Mouse (Mus musculus) forebrain, embryonic 13.5 days (tissue): Measurements from ENCODE around the gene A1bg. TPM values are rescaled to one million over a fixed set of nuclear protein-coding genes. Genes with fewer than 3 reads are reported as not detected.

ENCODE experiments used
- ATAC-seq: fragments of 200-750 bp; cut with Nextera tagmentation; 2 replicates; pipeline ENCODE4 v1.8.0; 2017
- H3K27ac ChIP-seq: fragments of 300-500 bp; sonication (generic); 2 replicates; pipeline ENCODE4 v1.5.1; 2015; ENCODE audit warnings: inconsistent platforms, mild to moderate bottlenecking, moderate library complexity
- H3K27me3 ChIP-seq: fragments of 300-500 bp; sonication (generic); 2 replicates; pipeline ENCODE4 v1.6.1; 2015; ENCODE audit warnings: mild to moderate bottlenecking, inconsistent platforms
- H3K36me3 ChIP-seq: fragments of 300-500 bp; sonication (generic); 2 replicates; pipeline ENCODE4 v1.6.1; 2015; ENCODE audit warnings: mild to moderate bottlenecking, inconsistent platforms; ENCODE audit not compliant: poor library complexity, severe bottlenecking
- H3K4me1 ChIP-seq: fragments of 300-500 bp; sonication (generic); 2 replicates; pipeline ENCODE4 v1.6.1; 2015; ENCODE audit warnings: inconsistent platforms
- H3K4me2 ChIP-seq: fragments of 300-500 bp; sonication (generic); 2 replicates; pipeline ENCODE4 v1.6.1; 2015; ENCODE audit warnings: inconsistent platforms, mild to moderate bottlenecking, moderate library complexity
- H3K4me3 ChIP-seq: fragments of 300-500 bp; sonication (generic); 2 replicates; pipeline ENCODE4 v1.5.1; 2015; ENCODE audit warnings: mild to moderate bottlenecking, inconsistent platforms
- H3K9ac ChIP-seq: fragments of 300-500 bp; sonication (generic); 2 replicates; pipeline ENCODE4 v1.6.1; 2015; ENCODE audit warnings: mild to moderate bottlenecking, inconsistent platforms
- H3K9me3 ChIP-seq: fragments of 300-500 bp; sonication (generic); replicated peaks from 2 replicates; pipeline ENCODE4 v1.6.1; 2016; ENCODE audit warnings: inconsistent platforms
- WGBS: fragments of 180-500 bp; shearing (Covaris S2); methylation state at CpG from one replicate; pipeline ENCODE4 v1.1.7; 2015; 5-methylcytosine and 5-hydroxymethylcytosine counted together
- polyA plus RNA-seq: library from polyadenylated mRNA; unstranded; fragments of >200 nt; fragmentation: Nextera tagmentation; extraction: Ambion mirVana; gene quantifications from 2 replicates; pipeline ENCODE4 v1.2.1, GENCODE M21; 2015

The A1bg gene
- not detected in 2 replicates for polyA plus RNA-seq

- Histone ChIP-seq H3K4me2 (no peak within 1 kb of the TSS), H3K27ac (no peak within 1 kb of the TSS), H3K36me3 (no peaks in the 10 kb centered on the region), H3K9me3 (no peaks in the 10 kb centered on the region), H3K27me3 (no peaks in the 10 kb centered on the region), H3K9ac (no peak within 1 kb of the TSS), H3K4me1 (no peaks in the 10 kb centered on the region), H3K4me3 (no peak within 1 kb of the TSS)
- ATAC-seq = no peak
These were observed at the start of gene A1bg for GRCm38 (mm10) chr15:60922912-60923311. Gene A1bg, minus strand, starts transcription at chr15:60923012.

GRCm38 (mm10) chr15:60968549-60968861, 45.7 kb upstream of the A1bg start:
- no peak for ATAC-seq
- Histone ChIP-seq H3K4me2 (no peak overlapping the region), H3K4me3 (no peak overlapping the region), H3K27me3 (no peaks in the 10 kb centered on the region), H3K4me1 (peaks cover 15% of the 10 kb centered on the region), H3K36me3 (no peaks in the 10 kb centered on the region), H3K9ac (no peak overlapping the region), H3K27ac (peak overlapping the region; percentile 55), H3K9me3 (no peaks in the 10 kb centered on the region)
- 13% methylated on average over 1 of the region's 1 CpGs for WGBS

GRCm38 (mm10) chr15:60967841-60968548, 45.2 kb upstream of the A1bg start:
- Histone ChIP-seq H3K36me3 (no peaks in the 10 kb centered on the region), H3K4me2 (peak overlapping the region; percentile 2; the same call in 1 of the 2 replicates), H3K27ac (peak overlapping the region; percentile 55), H3K9ac (no peak overlapping the region), H3K4me1 (peaks cover 15% of the 10 kb centered on the region), H3K9me3 (no peaks in the 10 kb centered on the region), H3K27me3 (no peaks in the 10 kb centered on the region), H3K4me3 (no peak overlapping the region)
- ATAC-seq = peak; percentile 95
- 16% methylated on average over 9 of the region's 9 CpGs for WGBS

GRCm38 (mm10) chr15:60925686-60926085, 2.9 kb upstream of the A1bg start:
- Histone ChIP-seq H3K9me3 (no peaks in the 10 kb centered on the region), H3K4me2 (no peak overlapping the region), H3K9ac (no peak overlapping the region), H3K27me3 (no peaks in the 10 kb centered on the region), H3K4me3 (no peak overlapping the region), H3K27ac (no peak overlapping the region), H3K36me3 (no peaks in the 10 kb centered on the region), H3K4me1 (no peaks in the 10 kb centered on the region)
- 81% methylated on average over 4 of the region's 4 CpGs for WGBS
- no peak for ATAC-seq

GRCm38 (mm10) chr15:60903763-60904697, 18.8 kb downstream of the A1bg start:
- WGBS = 48% methylated on average over 6 of the region's 6 CpGs
- H3K4me1 ChIP-seq = no peaks in the 10 kb centered on the region
- no peak overlapping the region for H3K27ac ChIP-seq
- no peaks in the 10 kb centered on the region for H3K36me3 ChIP-seq
- no peaks in the 10 kb centered on the region for H3K9me3 ChIP-seq
- ATAC-seq = no peak
- no peak overlapping the region for H3K4me2 ChIP-seq
- H3K4me3 ChIP-seq = no peak overlapping the region
- H3K27me3 ChIP-seq = no peaks in the 10 kb centered on the region
- H3K9ac ChIP-seq = no peak overlapping the region

GRCm38 (mm10) chr15:60898187-60898965, 24.4 kb downstream of the A1bg start:
- no peak overlapping the region for H3K4me3 ChIP-seq
- H3K36me3 ChIP-seq = no peaks in the 10 kb centered on the region
- H3K27me3 ChIP-seq = no peaks in the 10 kb centered on the region
- no peak for ATAC-seq
- H3K9ac ChIP-seq = no peak overlapping the region
- WGBS = 58% methylated on average over 6 of the region's 6 CpGs
- no peaks in the 10 kb centered on the region for H3K9me3 ChIP-seq
- H3K4me2 ChIP-seq = no peak overlapping the region
- H3K27ac ChIP-seq = no peak overlapping the region
- H3K4me1 ChIP-seq = no peaks in the 10 kb centered on the region

- H3K27me3 ChIP-seq = no peaks in the 10 kb centered on the region
- no peaks in the 10 kb centered on the region for H3K4me1 ChIP-seq
- WGBS = 84% methylated on average over 2 of the region's 2 CpGs
- no peaks in the 10 kb centered on the region for H3K9me3 ChIP-seq
- ATAC-seq = no peak
- no peaks in the 10 kb centered on the region for H3K36me3 ChIP-seq
- H3K4me3 ChIP-seq = no peak overlapping the region
- H3K9ac ChIP-seq = no peak overlapping the region
- H3K4me2 ChIP-seq = no peak overlapping the region
- no peak overlapping the region for H3K27ac ChIP-seq
These were observed 26.8 kb downstream of the A1bg start for GRCm38 (mm10) chr15:60896040-60896439.

GRCm38 (mm10) chr15:60892976-60893463, 29.8 kb downstream of the A1bg start:
- no peak overlapping the region for H3K27ac ChIP-seq
- H3K9me3 ChIP-seq = no peaks in the 10 kb centered on the region
- ATAC-seq = no peak
- no peaks in the 10 kb centered on the region for H3K27me3 ChIP-seq
- no peak overlapping the region for H3K4me3 ChIP-seq
- H3K36me3 ChIP-seq = no peaks in the 10 kb centered on the region
- WGBS = 68% methylated on average over 3 of the region's 3 CpGs
- no peaks in the 10 kb centered on the region for H3K4me1 ChIP-seq
- H3K9ac ChIP-seq = no peak overlapping the region
- no peak overlapping the region for H3K4me2 ChIP-seq

- no peak for ATAC-seq
- WGBS = 92% methylated on average over 2 of the region's 2 CpGs
These were observed 34.1 kb downstream of the A1bg start for GRCm38 (mm10) chr15:60888724-60889123.

GRCm38 (mm10) chr15:60875721-60876120, 47.1 kb downstream of the A1bg start:
- Histone ChIP-seq H3K36me3 (no peaks in the 10 kb centered on the region), H3K4me1 (no peaks in the 10 kb centered on the region), H3K4me2 (no peak overlapping the region), H3K27me3 (no peaks in the 10 kb centered on the region), H3K27ac (no peak overlapping the region), H3K9ac (no peak overlapping the region), H3K4me3 (no peak overlapping the region), H3K9me3 (no peaks in the 10 kb centered on the region)
- 92% methylated on average over 6 of the region's 6 CpGs for WGBS
- ATAC-seq = no peak

More at GRCm38 (mm10) chr15:60888724-60889123, 34.1 kb downstream of the A1bg start:
- Histone ChIP-seq H3K4me3 (no peak overlapping the region), H3K4me1 (no peaks in the 10 kb centered on the region), H3K27me3 (no peaks in the 10 kb centered on the region), H3K36me3 (no peaks in the 10 kb centered on the region), H3K4me2 (no peak overlapping the region), H3K27ac (no peak overlapping the region), H3K9me3 (no peaks in the 10 kb centered on the region), H3K9ac (no peak overlapping the region)

GRCm38 (mm10) chr15:60862417-60862816, 60.4 kb downstream of the A1bg start:
- Histone ChIP-seq H3K4me2 (no peak overlapping the region), H3K27me3 (no peaks in the 10 kb centered on the region), H3K27ac (no peak overlapping the region), H3K4me3 (no peak overlapping the region), H3K9me3 (no peaks in the 10 kb centered on the region), H3K4me1 (no peaks in the 10 kb centered on the region), H3K9ac (no peak overlapping the region), H3K36me3 (no peaks in the 10 kb centered on the region)
- no peak for ATAC-seq
- 90% methylated on average over 3 of the region's 3 CpGs for WGBS

GRCm38 (mm10) chr15:60855112-60855511, 67.7 kb downstream of the A1bg start:
- Histone ChIP-seq H3K4me2 (no peak overlapping the region), H3K27me3 (no peaks in the 10 kb centered on the region), H3K27ac (no peak overlapping the region), H3K36me3 (no peaks in the 10 kb centered on the region), H3K9ac (no peak overlapping the region), H3K9me3 (no peaks in the 10 kb centered on the region), H3K4me3 (no peak overlapping the region), H3K4me1 (peaks cover 5% of the 10 kb centered on the region; the same call in 1 of the 2 replicates)
- 87% methylated on average over 1 of the region's 1 CpGs for WGBS
- ATAC-seq = no peak
